Mouse (Mus musculus) urinary bladder, postnatal 25 days (tissue): ENCODE data around the gene Mia2.

Experiments
- DNase-seq: peaks from one replicate; pipeline ENCODE4 v3.0.0; 2022; ENCODE audit warnings: low spot score

Mia2 gene

DNA sequence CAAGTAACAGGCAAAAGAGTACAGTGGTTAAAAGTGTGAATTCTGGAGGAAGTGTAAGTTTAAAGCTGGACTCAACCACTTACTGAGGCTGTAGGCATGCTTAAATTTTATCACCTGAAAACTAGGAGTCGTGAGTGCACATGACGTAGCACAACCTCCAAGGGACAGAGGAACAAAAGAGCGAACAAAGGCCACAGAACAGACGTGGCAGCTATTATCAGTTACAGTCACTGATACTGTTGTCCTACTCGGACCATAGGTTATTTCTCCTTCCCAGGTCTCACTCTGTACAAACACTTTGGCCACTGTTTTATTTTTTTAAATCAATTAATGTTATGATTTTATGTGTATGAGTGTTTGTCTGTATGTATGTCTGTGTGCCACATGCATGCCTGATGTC lies 9.2 kb downstream of the Mia2 start:
- DNase-seq, result no peak

DNA sequence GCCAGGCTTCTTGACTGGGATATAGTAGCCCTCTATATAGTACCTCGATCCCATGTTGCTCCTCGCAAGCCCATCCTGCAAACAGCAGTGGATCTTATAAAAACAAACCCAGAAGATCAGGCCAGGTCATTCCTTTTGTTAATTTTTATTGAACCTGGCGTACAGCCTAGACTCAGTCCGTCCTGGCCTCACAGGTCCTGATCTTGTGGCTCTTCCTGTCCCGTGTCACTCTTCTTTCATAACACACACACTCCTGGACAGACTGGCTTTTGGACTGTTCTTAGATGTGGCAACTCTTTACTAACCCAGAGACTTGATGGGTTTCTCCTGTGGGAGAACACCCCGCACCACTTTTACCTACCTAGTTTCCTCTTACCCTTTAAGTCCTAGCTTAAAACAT lies 10.3 kb downstream of the Mia2 start:
- DNase-seq, result no peak

- DNase-seq, result no peak
Observed at GRCm38 (mm10) chr12:59106491-59106890, 10.9 kb downstream of the Mia2 start.

GRCm38 (mm10) chr12:59107926-59108325 lies 12.3 kb downstream of the Mia2 start:
- no peak for DNase-seq

GRCm38 (mm10) chr12:59117184-59117583 lies 21.6 kb downstream of the Mia2 start:
- DNase-seq, result no peak

GRCm38 (mm10) chr12:59125426-59125825 lies 29.8 kb downstream of the Mia2 start:
- DNase-seq, result no peak

- DNase-seq, result no peak
Observed at GRCm38 (mm10) chr12:59128501-59128900, 32.9 kb downstream of the Mia2 start.

GRCm38 (mm10) chr12:59129038-59129437 lies 33.4 kb downstream of the Mia2 start:
- DNase-seq, result no peak

GRCm38 (mm10) chr12:59129592-59129991 lies 34.0 kb downstream of the Mia2 start:
- no peak for DNase-seq

DNA sequence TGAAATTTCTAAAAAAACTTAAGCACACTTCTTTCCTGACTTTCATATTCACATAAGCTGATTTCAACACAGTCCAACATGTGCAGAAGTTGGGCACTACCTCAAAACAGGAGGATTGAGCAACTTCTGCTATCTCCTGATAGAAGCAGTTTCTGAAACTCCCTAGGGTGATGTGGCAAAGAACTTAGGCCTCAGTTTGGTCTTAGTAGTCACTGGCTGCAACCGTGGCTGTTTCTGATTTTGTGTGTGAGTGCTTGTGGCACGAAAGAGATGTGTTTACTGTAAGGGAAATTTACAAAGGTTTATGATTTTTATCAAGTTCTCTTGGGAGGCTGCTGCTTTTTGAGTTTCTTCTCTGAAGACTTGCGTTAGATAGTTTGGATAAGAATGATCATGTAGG lies 34.6 kb downstream of the Mia2 start:
- no peak for DNase-seq

DNA sequence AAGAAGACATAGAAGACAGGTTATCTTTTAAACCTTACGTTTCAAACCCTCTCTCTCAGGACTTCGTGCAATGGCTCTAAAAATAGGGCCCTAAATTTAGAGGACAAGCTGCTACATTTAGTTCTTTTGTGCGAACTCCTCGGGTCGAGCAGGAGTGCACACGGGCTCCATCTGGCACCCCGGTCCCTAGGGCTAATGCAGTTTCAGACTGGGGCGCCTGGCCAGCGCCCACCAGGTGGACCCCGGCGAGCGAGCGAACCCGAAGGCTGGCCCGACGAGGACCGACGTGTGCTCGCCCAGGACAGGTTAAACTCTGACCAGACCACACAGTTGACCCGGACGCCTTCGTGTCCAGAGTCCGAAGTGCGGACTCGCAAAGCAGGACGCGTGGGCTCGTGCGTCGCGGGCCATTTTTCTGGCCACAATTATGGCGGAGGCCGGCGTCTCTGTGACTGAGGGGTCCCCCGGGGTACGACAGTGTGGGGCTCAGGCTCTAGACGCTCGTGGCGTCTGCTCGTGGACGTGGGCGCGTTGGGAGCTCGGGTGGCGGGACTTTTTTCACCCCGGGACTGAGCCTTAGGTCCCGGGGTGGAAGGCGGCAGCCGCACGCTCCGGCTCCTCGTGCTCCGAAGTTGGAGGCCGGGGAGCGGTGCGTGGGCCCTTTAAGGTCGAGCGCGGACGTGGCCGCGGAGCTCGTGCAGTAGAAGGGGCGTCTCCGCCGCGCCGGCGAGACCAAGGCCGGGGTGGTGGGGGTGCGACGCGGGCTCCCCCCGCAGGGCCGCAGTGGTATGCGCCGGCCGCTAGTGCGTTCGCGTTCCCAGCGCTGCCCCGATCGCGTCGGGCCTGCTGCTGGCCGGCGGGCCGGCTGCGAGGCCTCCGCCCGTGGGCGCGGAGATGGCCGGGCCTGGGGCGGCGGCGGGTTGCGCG lies 35.3 kb downstream of the Mia2 start:
- DNase-seq, result peak; percentile 97

DNA sequence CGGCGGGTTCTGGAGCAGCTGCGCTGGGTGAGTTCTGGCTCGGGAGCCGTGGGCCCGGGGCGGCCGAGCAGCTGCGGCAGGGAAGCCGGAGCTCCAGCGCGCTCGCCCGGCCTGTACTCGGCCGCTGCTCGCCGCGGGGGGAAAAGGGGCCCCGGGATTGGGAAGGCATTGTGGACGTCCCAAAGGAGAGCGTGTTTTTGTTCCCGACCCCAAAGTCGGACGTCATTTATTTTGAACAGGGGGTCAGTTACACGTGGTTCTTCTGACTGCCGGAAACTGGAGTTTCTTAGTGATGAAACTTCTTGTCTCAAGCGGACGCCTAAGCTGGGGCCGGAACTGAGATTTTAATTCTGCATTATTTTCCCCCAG lies 36.0 kb downstream of the Mia2 start:
- no peak for DNase-seq

DNA sequence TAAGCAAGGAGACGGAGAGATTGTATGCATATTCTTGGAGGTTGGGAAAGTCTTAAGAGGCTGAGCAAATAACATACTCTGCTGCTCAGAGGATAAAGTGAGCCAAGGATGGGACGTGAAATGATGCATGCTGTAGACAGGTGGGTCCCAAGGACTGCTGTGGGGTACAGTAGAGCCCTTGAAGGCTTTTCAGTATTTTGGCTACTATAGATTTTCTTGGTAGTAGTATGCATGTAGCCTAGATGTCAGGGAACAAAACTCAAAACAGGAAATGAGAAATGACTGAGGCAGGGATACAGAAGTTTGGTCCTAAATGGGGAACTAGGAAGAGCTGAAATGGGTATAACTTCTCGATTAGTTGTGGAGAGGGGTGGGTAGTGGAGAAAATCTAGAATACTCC lies 36.9 kb downstream of the Mia2 start:
- no peak for DNase-seq

GRCm38 (mm10) chr12:59132940-59133339 lies 37.3 kb downstream of the Mia2 start:
- no peak for DNase-seq

GRCm38 (mm10) chr12:59133437-59133999 lies 37.9 kb downstream of the Mia2 start:
- DNase-seq, result no peak

- DNase-seq, result no peak
Observed at GRCm38 (mm10) chr12:59135096-59135495, 39.5 kb downstream of the Mia2 start.

- DNase-seq, result no peak
Observed at GRCm38 (mm10) chr12:59135533-59136300, 40.1 kb downstream of the Mia2 start.

GRCm38 (mm10) chr12:59137031-59137430 lies 41.4 kb downstream of the Mia2 start:
- no peak for DNase-seq

DNA sequence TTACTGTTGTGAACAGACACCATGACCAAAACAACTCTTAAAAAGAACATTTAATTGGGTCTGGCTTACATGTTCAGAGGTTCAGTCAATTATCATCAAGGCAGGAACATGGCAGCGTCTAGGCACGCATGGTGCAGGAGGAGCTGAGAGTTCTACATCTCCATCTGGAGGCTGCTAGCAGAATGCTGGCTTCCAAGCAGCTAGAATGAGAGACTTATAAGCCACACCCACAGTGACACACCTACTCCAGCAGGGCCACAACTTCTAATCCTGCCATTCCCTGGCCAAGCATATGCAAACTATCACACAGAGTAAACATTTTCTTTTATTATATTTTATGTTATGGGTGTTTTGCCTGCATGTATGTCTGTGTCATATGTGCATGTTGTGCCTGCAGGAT lies 43.8 kb downstream of the Mia2 start:
- no peak for DNase-seq

- DNase-seq, result no peak
Observed at GRCm38 (mm10) chr12:59145130-59145529, 49.5 kb downstream of the Mia2 start.

DNA sequence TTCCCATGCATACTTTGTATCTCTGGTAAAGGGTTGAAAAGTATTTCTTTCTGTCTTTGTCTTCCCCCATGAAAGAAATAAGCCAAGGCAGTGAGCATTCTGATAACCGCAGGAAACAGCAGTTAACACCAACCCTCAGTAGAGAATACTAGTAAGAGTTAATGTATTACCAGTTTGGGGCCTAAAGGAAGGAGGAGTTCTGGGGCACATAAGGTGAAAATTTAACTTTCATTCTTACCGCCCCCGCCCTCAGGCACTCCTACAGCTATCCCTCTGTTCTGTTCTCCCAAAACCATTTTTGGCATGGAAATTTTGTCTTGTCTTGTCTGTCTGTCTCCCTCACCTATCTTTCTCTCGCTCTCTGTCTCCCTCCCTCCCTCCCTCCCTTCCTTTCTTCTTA lies 54.1 kb downstream of the Mia2 start:
- no peak for DNase-seq

GRCm38 (mm10) chr12:59161091-59161490 lies 65.5 kb downstream of the Mia2 start:
- no peak for DNase-seq

GRCm38 (mm10) chr12:59162797-59163196 lies 67.2 kb downstream of the Mia2 start:
- no peak for DNase-seq
